Mouse (Mus musculus): ENCODE measurements at regions not wholly inside any gene's neighbourhood (a gene's known extent, or its start where the extent isn't known, plus 50 kb on each side); places are given as distances from the start of the nearest gene placed in this dataset.

GRCm38 (mm10) chr10:96502090-96502728 is 114.6 kb upstream of the Btg1 start:
- DNase-seq = no peak

- DNase-seq = no peak
These were observed 114.1 kb upstream of the Btg1 start for GRCm38 (mm10) chr10:96502736-96503135.

- DNase-seq = no peak
These were observed 112.5 kb upstream of the Btg1 start for GRCm38 (mm10) chr10:96504340-96504739.

GRCm38 (mm10) chr10:96515164-96515922 is 101.5 kb upstream of the Btg1 start:
- no peak for DNase-seq

GRCm38 (mm10) chr10:96515923-96516258 is 100.9 kb upstream of the Btg1 start:
- no peak for DNase-seq

GRCm38 (mm10) chr10:96519411-96519810 is 97.4 kb upstream of the Btg1 start:
- no peak for DNase-seq

GRCm38 (mm10) chr10:96520995-96521760 is 95.6 kb upstream of the Btg1 start:
- DNase-seq = no peak

GRCm38 (mm10) chr10:96523967-96524801 is 92.6 kb upstream of the Btg1 start:
- DNase-seq = no peak

GRCm38 (mm10) chr10:96527864-96528263 is 88.9 kb upstream of the Btg1 start:
- DNase-seq = no peak

GRCm38 (mm10) chr10:96534547-96535124 is 82.2 kb upstream of the Btg1 start:
- no peak for DNase-seq

GRCm38 (mm10) chr10:96535461-96535860 is 81.3 kb upstream of the Btg1 start:
- no peak for DNase-seq

- DNase-seq = no peak
These were observed 76.0 kb upstream of the Btg1 start for GRCm38 (mm10) chr10:96540828-96541227.

GRCm38 (mm10) chr10:96545312-96545711 is 71.5 kb upstream of the Btg1 start:
- no peak for DNase-seq

- DNase-seq = no peak
These were observed 70.9 kb upstream of the Btg1 start for GRCm38 (mm10) chr10:96545761-96546388.

- DNase-seq = no peak
These were observed 67.2 kb upstream of the Btg1 start for GRCm38 (mm10) chr10:96549651-96550050.

GRCm38 (mm10) chr10:96550266-96550665 is 66.5 kb upstream of the Btg1 start:
- DNase-seq = no peak

- peak; percentile 10 for DNase-seq
These were observed 59.5 kb upstream of the Btg1 start for GRCm38 (mm10) chr10:96557336-96557735.

- no peak for DNase-seq
These were observed 51.5 kb upstream of the Btg1 start for GRCm38 (mm10) chr10:96565343-96565742.
